Mouse (Mus musculus) G1E (cell line): ENCODE results near the gene Ugcg. TPM values are rescaled to one million over a fixed set of nuclear protein-coding genes. Genes with fewer than 3 reads are reported as not detected.
A peak's percentile ranks its signal among the peaks of the same experiment; 100 is the strongest.

Experiments used
- ATAC-seq: 2 replicates; pipeline ENCODE4 v1.8.0; 2016; ENCODE audit warnings: mild to moderate bottlenecking; ENCODE audit not compliant: insufficient number of reproducible peaks, poor library complexity, low FRiP score, severe bottlenecking; ENCODE audit errors: extremely low read depth
- DNase-seq: peaks from one replicate; pipeline ENCODE4 v3.0.0; 2012; ENCODE audit warnings: low spot score
- H3K27me3 ChIP-seq: 2 replicates; pipeline ENCODE4 v1.6.1; 2012; ENCODE audit warnings: mild to moderate bottlenecking, low read length, inconsistent platforms; ENCODE audit not compliant: insufficient read depth
- H3K36me3 ChIP-seq: replicated peaks from 2 replicates; pipeline ENCODE3; 2012; ENCODE audit warnings: mild to moderate bottlenecking, inconsistent platforms
- H3K4me1 ChIP-seq: 2 replicates; pipeline ENCODE4 v1.6.1; 2012; ENCODE audit warnings: low read depth, low read length, inconsistent platforms, mixed read lengths; ENCODE audit not compliant: insufficient read depth
- H3K4me3 ChIP-seq: 2 replicates; pipeline ENCODE4 v1.5.1; 2012; ENCODE audit warnings: low read depth, mild to moderate bottlenecking, inconsistent platforms, low read length, moderate library complexity, mixed read lengths
- H3K9me3 ChIP-seq: replicated peaks from 2 replicates; pipeline ENCODE4 v1.6.1; 2012; ENCODE audit warnings: inconsistent platforms
- CTCF ChIP-seq: IDR thresholded peaks from 2 replicates; pipeline ENCODE4 v1.5.1; 2012; ENCODE audit warnings: low read depth, low read length, inconsistent platforms, mixed read lengths
- GATA1 ChIP-seq: IDR thresholded peaks from 2 replicates; pipeline ENCODE4 v1.6.1; 2012; ENCODE audit warnings: borderline replicate concordance, low read length, inconsistent platforms, mixed read lengths
- GATA2 ChIP-seq: IDR thresholded peaks from 2 replicates; pipeline ENCODE4 v1.6.1; 2012; ENCODE audit warnings: low read depth, low read length, inconsistent platforms, borderline replicate concordance
- POLR2AphosphoS5 ChIP-seq: IDR thresholded peaks from 2 replicates; pipeline ENCODE4 v1.6.1; 2012; ENCODE audit warnings: low read depth, low read length, inconsistent platforms; ENCODE audit not compliant: insufficient replicate concordance
- TAL1 ChIP-seq: conservative IDR thresholded peaks from 2 replicates; pipeline ENCODE4 v1.6.1; 2012; ENCODE audit warnings: low read depth, low read length, inconsistent platforms, mixed read lengths
- polyA plus RNA-seq: library from polyadenylated mRNA; stranded (reverse); fragments of >175 nt; gene quantifications from 2 replicates; pipeline ENCODE4 v1.2.3, GENCODE M21; 2012
- total RNA-seq, 2 experiments: library from RNA; stranded (forward) in 1 of 2; stranded (reverse) in 1 of 2; fragments of 200-1000 nt in 1 of 2; fragments of >200 nt in 1 of 2; fragmentation: Nextera tagmentation in 1 of 2; gene quantifications; 2 replicates each; pipeline ENCODE4 v1.2.3; 2014 to 2017

Gene Ugcg
- total and polyA plus RNA-seq, 3 experiments: 142 to 622 (median 382) TPM

DNA sequence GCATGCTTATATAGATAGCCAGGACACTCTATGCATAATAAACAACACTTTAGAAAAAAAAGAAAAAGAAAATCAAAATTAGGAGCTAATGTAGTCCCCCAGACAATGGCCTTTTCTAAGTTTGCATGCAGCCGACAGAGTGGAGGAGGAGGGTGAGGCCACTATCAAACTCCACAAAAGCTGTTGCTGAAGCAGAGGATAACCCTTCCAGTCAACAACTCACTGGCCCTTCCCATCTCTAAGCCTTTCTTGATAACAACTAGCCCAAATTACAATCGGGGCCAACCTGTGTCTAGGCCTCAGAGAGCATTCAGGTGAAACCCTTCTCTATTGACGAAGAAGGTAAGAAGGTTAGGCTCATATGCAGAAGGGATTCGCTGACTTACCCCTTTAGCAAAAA is 56.7 kb downstream of the Ugcg start:
- peaks cover 72% of the 10 kb centered on the region for H3K4me1 ChIP-seq
- H3K4me3 ChIP-seq: no peak overlapping the region; the same call in 1 of the 2 replicates
- DNase-seq: no peak
- H3K9me3 ChIP-seq: no peaks in the 10 kb centered on the region
- TF ChIP-seq TAL1: no peak
- no peak for ATAC-seq
- H3K27me3 ChIP-seq: no peaks in the 10 kb centered on the region
- no peaks in the 10 kb centered on the region for H3K36me3 ChIP-seq

- Histone ChIP-seq H3K9me3 (no peaks in the 10 kb centered on the region), H3K4me1 (peaks cover 77% of the 10 kb centered on the region), H3K4me3 (no peak overlapping the region), H3K27me3 (no peaks in the 10 kb centered on the region), H3K36me3 (no peaks in the 10 kb centered on the region)
- ATAC-seq (peak; percentile 43), DNase-seq (no peak)
- TF ChIP-seq CTCF: no peak
- peak; percentile 64 for TF ChIP-seq TAL1
- TF ChIP-seq POLR2AphosphoS5: no peak
- no peak for TF ChIP-seq GATA2
- no peak for TF ChIP-seq GATA1
These were observed 58.5 kb downstream of the Ugcg start for GRCm38 (mm10) chr4:59247545-59247944.

DNA sequence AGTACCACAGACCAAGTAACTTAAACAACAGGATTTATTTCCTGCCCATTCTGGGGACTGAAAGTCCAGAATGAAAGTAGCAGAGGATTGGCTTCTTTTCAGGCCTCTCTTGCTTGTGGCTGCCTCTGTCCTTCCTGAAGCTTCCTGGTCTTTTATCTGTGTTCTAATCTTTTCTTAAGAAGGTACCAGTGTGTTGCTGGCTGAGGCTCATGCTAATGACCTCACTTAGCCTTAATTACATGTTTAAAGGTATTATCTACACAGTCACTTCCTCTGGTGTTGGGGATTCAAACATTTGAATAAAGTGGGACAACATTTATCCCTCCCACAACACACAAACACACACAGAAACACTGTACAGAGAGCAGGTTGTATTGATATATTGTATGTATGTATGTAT is 59.0 kb downstream of the Ugcg start:
- H3K4me1 ChIP-seq: peaks cover 77% of the 10 kb centered on the region
- H3K4me3 ChIP-seq: no peak overlapping the region
- no peaks in the 10 kb centered on the region for H3K36me3 ChIP-seq
- H3K9me3 ChIP-seq: no peaks in the 10 kb centered on the region
- H3K27me3 ChIP-seq: no peaks in the 10 kb centered on the region
- TF ChIP-seq GATA2 (no peak), GATA1 (no peak), CTCF (no peak), POLR2AphosphoS5 (no peak), TAL1 (no peak)
- DNase-seq (no peak), ATAC-seq (no peak)

GRCm38 (mm10) chr4:59252386-59253054 is 63.5 kb downstream of the Ugcg start:
- Histone ChIP-seq H3K27me3 (no peaks in the 10 kb centered on the region), H3K4me1 (peaks cover 72% of the 10 kb centered on the region), H3K4me3 (no peak overlapping the region), H3K9me3 (no peaks in the 10 kb centered on the region), H3K36me3 (no peaks in the 10 kb centered on the region)
- no peak for ATAC-seq
- TF ChIP-seq POLR2AphosphoS5: no peak
- no peak for TF ChIP-seq TAL1
- no peak for TF ChIP-seq GATA2
- no peak for TF ChIP-seq GATA1
- TF ChIP-seq CTCF: no peak
- DNase-seq: no peak

DNA sequence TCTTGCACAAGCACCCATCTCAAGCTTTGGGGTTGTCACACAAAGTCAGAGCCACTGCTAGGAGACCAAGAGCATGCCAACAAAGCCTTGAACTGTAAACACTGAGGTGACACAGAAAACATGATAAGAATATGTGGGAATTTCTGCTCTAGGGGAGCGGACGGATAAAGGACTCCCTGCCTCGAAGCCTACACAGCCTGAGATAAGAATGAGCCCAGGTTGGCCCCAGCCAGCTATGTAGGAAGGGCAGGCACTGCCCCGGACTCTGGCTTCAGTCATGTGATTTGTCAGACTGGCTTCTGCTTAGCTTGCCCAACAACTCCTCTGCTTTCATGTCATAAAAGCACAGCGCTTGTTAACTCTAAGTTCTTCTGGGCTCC is 64.0 kb downstream of the Ugcg start:
- Histone ChIP-seq H3K4me3 (no peak overlapping the region), H3K27me3 (no peaks in the 10 kb centered on the region), H3K9me3 (no peaks in the 10 kb centered on the region), H3K36me3 (no peaks in the 10 kb centered on the region), H3K4me1 (peaks cover 72% of the 10 kb centered on the region)
- DNase-seq (no peak), ATAC-seq (no peak)
- TF ChIP-seq POLR2AphosphoS5 (no peak), GATA2 (no peak), CTCF (no peak), GATA1 (no peak), TAL1 (no peak)

GRCm38 (mm10) chr4:59254397-59254796 is 65.3 kb downstream of the Ugcg start:
- no peaks in the 10 kb centered on the region for H3K36me3 ChIP-seq
- H3K4me1 ChIP-seq: peaks cover 77% of the 10 kb centered on the region
- no peak overlapping the region for H3K4me3 ChIP-seq
- TF ChIP-seq GATA1 (no peak), POLR2AphosphoS5 (no peak), CTCF (no peak), GATA2 (no peak), TAL1 (no peak)
- H3K9me3 ChIP-seq: no peaks in the 10 kb centered on the region
- DNase-seq: no peak
- ATAC-seq: no peak
- no peaks in the 10 kb centered on the region for H3K27me3 ChIP-seq

- DNase-seq (no peak), ATAC-seq (no peak)
- Histone ChIP-seq H3K36me3 (no peaks in the 10 kb centered on the region), H3K4me1 (peaks cover 86% of the 10 kb centered on the region), H3K9me3 (no peaks in the 10 kb centered on the region), H3K27me3 (no peaks in the 10 kb centered on the region), H3K4me3 (no peak overlapping the region)
- no peak for TF ChIP-seq GATA2
- no peak for TF ChIP-seq TAL1
- no peak for TF ChIP-seq POLR2AphosphoS5
- no peak for TF ChIP-seq CTCF
- no peak for TF ChIP-seq GATA1
These were observed 66.9 kb downstream of the Ugcg start for GRCm38 (mm10) chr4:59255988-59256387.
